Mouse (Mus musculus): Measurements from ENCODE around the gene Dab1.
A peak's percentile ranks its signal among the peaks of the same experiment; 100 is the strongest.

Dab1 gene

GRCm38 (mm10) chr4:104455151-104455550 lies 836.0 kb downstream of the Dab1 start:
- no peak for DNase-seq

GRCm38 (mm10) chr4:104455760-104456159 lies 836.6 kb downstream of the Dab1 start:
- no peak for DNase-seq

- no peak for DNase-seq
Observed at GRCm38 (mm10) chr4:104456173-104456873, 837.2 kb downstream of the Dab1 start.

GRCm38 (mm10) chr4:104458726-104459125 lies 839.6 kb downstream of the Dab1 start:
- no peak for DNase-seq

GRCm38 (mm10) chr4:104461106-104462011 lies 842.2 kb downstream of the Dab1 start:
- no peak for DNase-seq

- DNase-seq = peak; percentile 12 to 27
Observed at GRCm38 (mm10) chr4:104462932-104463780, 844.0 kb downstream of the Dab1 start.

GRCm38 (mm10) chr4:104463781-104464170 lies 844.6 kb downstream of the Dab1 start:
- DNase-seq = no peak

- no peak for DNase-seq
Observed at GRCm38 (mm10) chr4:104465594-104465993, 846.4 kb downstream of the Dab1 start.

- DNase-seq = no peak
Observed at GRCm38 (mm10) chr4:104468666-104469065, 849.5 kb downstream of the Dab1 start.

- no peak for DNase-seq
Observed at GRCm38 (mm10) chr4:104472915-104473314, 853.8 kb downstream of the Dab1 start.

GRCm38 (mm10) chr4:104476841-104477240 lies 857.7 kb downstream of the Dab1 start:
- no peak for DNase-seq

GRCm38 (mm10) chr4:104483948-104484347 lies 864.8 kb downstream of the Dab1 start:
- DNase-seq = no peak

- DNase-seq = no peak
Observed at GRCm38 (mm10) chr4:104497221-104497620, 878.1 kb downstream of the Dab1 start.

- no peak for DNase-seq
Observed at GRCm38 (mm10) chr4:104500112-104500511, 881.0 kb downstream of the Dab1 start.

- no peak for DNase-seq
Observed at GRCm38 (mm10) chr4:104500646-104501045, 881.5 kb downstream of the Dab1 start.

GRCm38 (mm10) chr4:104501245-104501644 lies 882.1 kb downstream of the Dab1 start:
- no peak for DNase-seq

GRCm38 (mm10) chr4:104504916-104505315 lies 885.8 kb downstream of the Dab1 start:
- no peak for DNase-seq

- DNase-seq = no peak
Observed at GRCm38 (mm10) chr4:104509230-104509985, 890.2 kb downstream of the Dab1 start.

- no peak for DNase-seq
Observed at GRCm38 (mm10) chr4:104511855-104512254, 892.7 kb downstream of the Dab1 start.

GRCm38 (mm10) chr4:104512513-104512912 lies 893.4 kb downstream of the Dab1 start:
- peak in 1 of 2 experiments; percentile 7 for DNase-seq

GRCm38 (mm10) chr4:104513622-104514021 lies 894.5 kb downstream of the Dab1 start:
- no peak for DNase-seq

- peak; percentile 55 to 68 for DNase-seq
Observed at GRCm38 (mm10) chr4:104514568-104515000, 895.4 kb downstream of the Dab1 start.
